Mouse (Mus musculus): ENCODE measurements around the gene Tmem40. TPM values are rescaled to one million over a fixed set of nuclear protein-coding genes. Genes with fewer than 3 reads are reported as not detected.

The Tmem40 gene
- under 1 TPM in 3 of 4 experiments, not detected in 1; 0.55 to 0.62 (median 0.59) TPM for total RNA-seq (2022)

- DNase-seq (ENCODE audit: low spot score in 2 of 2) = no peak
Measured at GRCm38 (mm10) chr6:115761995-115762756, at the start of gene Tmem40. TSS of gene Tmem40 (minus strand) at chr6:115762410.

GRCm38 (mm10) chr6:115811606-115812005 is 49.4 kb upstream of the Tmem40 start:
- DNase-seq (ENCODE audit: low spot score in 2 of 2) = no peak

GRCm38 (mm10) chr6:115808488-115809231 is 46.5 kb upstream of the Tmem40 start, which contains the start of gene Rpl32:
TSS of gene Rpl32 (minus strand) at chr6:115808747.
- peak; percentile 74 to 84 for DNase-seq (ENCODE audit: low spot score in 2 of 2)

GRCm38 (mm10) chr6:115808196-115808487 is 45.9 kb upstream of the Tmem40 start:
- DNase-seq (ENCODE audit: low spot score in 2 of 2) = no peak

GRCm38 (mm10) chr6:115807464-115808195 is 45.4 kb upstream of the Tmem40 start:
- DNase-seq (ENCODE audit: low spot score in 2 of 2) = no peak

GRCm38 (mm10) chr6:115804432-115805192 is 42.4 kb upstream of the Tmem40 start:
- DNase-seq (ENCODE audit: low spot score in 2 of 2) = no peak

- peak; percentile 58 to 74 for DNase-seq (ENCODE audit: low spot score in 2 of 2)
Measured at GRCm38 (mm10) chr6:115803541-115804382, 41.6 kb upstream of the Tmem40 start.

- no peak for DNase-seq (ENCODE audit: low spot score in 2 of 2)
Measured at GRCm38 (mm10) chr6:115801811-115802210, 39.6 kb upstream of the Tmem40 start.

GRCm38 (mm10) chr6:115792691-115793215 is 30.5 kb upstream of the Tmem40 start:
- DNase-seq (ENCODE audit: low spot score in 2 of 2) = no peak

GRCm38 (mm10) chr6:115791842-115792686 is 29.9 kb upstream of the Tmem40 start:
- no peak for DNase-seq (ENCODE audit: low spot score in 2 of 2)

- DNase-seq (ENCODE audit: low spot score in 2 of 2) = no peak
Measured at GRCm38 (mm10) chr6:115791016-115791415, 28.8 kb upstream of the Tmem40 start.

- no peak for DNase-seq (ENCODE audit: low spot score in 2 of 2)
Measured at GRCm38 (mm10) chr6:115782781-115783180, 20.6 kb upstream of the Tmem40 start.

GRCm38 (mm10) chr6:115776363-115776762 is 14.2 kb upstream of the Tmem40 start:
- no peak for DNase-seq (ENCODE audit: low spot score in 2 of 2)

GRCm38 (mm10) chr6:115775838-115776237 is 13.6 kb upstream of the Tmem40 start:
- no peak for DNase-seq (ENCODE audit: low spot score in 2 of 2)

- no peak for DNase-seq (ENCODE audit: low spot score in 2 of 2)
Measured at GRCm38 (mm10) chr6:115774501-115774921, 12.3 kb upstream of the Tmem40 start, which contains the start of gene Cand2. TSS of gene Cand2 (plus strand) at chr6:115774538.

GRCm38 (mm10) chr6:115773966-115774413 is 11.8 kb upstream of the Tmem40 start:
- no peak for DNase-seq (ENCODE audit: low spot score in 2 of 2)

GRCm38 (mm10) chr6:115772604-115773003 is 10.4 kb upstream of the Tmem40 start:
- DNase-seq (ENCODE audit: low spot score in 2 of 2) = no peak

- DNase-seq (ENCODE audit: low spot score in 2 of 2) = no peak
Measured at GRCm38 (mm10) chr6:115772201-115772600, 10.0 kb upstream of the Tmem40 start.

GRCm38 (mm10) chr6:115770852-115771251 is 8.6 kb upstream of the Tmem40 start:
- DNase-seq (ENCODE audit: low spot score in 2 of 2) = no peak
